Mouse (Mus musculus) hindbrain, postnatal 0 days (tissue): ENCODE results near the gene Gemin7. TPM values are rescaled to one million over a fixed set of nuclear protein-coding genes. Genes with fewer than 3 reads are reported as not detected.

Experiments
- ATAC-seq: fragments of 200-750 bp; cut with Nextera tagmentation; 2 replicates; pipeline ENCODE4 v1.8.0; 2017; ENCODE audit warnings: mild to moderate bottlenecking, moderate TSS enrichment, moderate library complexity
- DNase-seq: peaks from one replicate; pipeline ENCODE4 v3.0.0-alpha.2; 2015; ENCODE audit warnings: low spot score
- H3K27ac ChIP-seq: fragments of 300-500 bp; sonication (generic); 2 replicates; pipeline ENCODE4 v1.5.1; 2014; ENCODE audit warnings: mild to moderate bottlenecking
- H3K27me3 ChIP-seq: fragments of 300-500 bp; sonication (generic); 2 replicates; pipeline ENCODE4 v1.6.1; 2014; ENCODE audit warnings: low read length, mixed read lengths; ENCODE audit not compliant: insufficient read depth
- H3K36me3 ChIP-seq: fragments of 300-500 bp; sonication (generic); 2 replicates; pipeline ENCODE4 v1.6.1; 2014; ENCODE audit warnings: low read length, mixed read lengths; ENCODE audit not compliant: insufficient read depth
- H3K4me1 ChIP-seq: fragments of 300-500 bp; sonication (generic); 2 replicates; pipeline ENCODE4 v1.6.1; 2014; ENCODE audit warnings: antibody characterized with exemption, low read length, mixed read lengths; ENCODE audit not compliant: insufficient read depth
- H3K4me2 ChIP-seq: fragments of 300-500 bp; sonication (generic); 2 replicates; pipeline ENCODE4 v1.6.1; 2014; ENCODE audit warnings: low read depth, mild to moderate bottlenecking, low read length, moderate library complexity, mixed read lengths
- H3K4me3 ChIP-seq: fragments of 300-500 bp; sonication (generic); 2 replicates; pipeline ENCODE4 v1.5.1; 2014; ENCODE audit warnings: low read length
- H3K9ac ChIP-seq: fragments of 300-500 bp; sonication (generic); replicated peaks from 2 replicates; pipeline ENCODE4 v1.6.1; 2014; ENCODE audit warnings: mild to moderate bottlenecking, low read length, moderate library complexity, mixed read lengths
- H3K9me3 ChIP-seq: fragments of 300-500 bp; sonication (generic); 2 replicates; pipeline ENCODE4 v1.6.1; 2016; ENCODE audit warnings: low read length, mixed read lengths
- CTCF ChIP-seq: IDR thresholded peaks from 2 replicates; pipeline ENCODE4 v1.5.1; 2016; ENCODE audit warnings: antibody characterized with exemption, control low read depth, low read depth
- WGBS: fragments of 180-500 bp; shearing (Covaris S2); extraction: QIAGEN DNeasy Blood & Tissue Kit; methylation state at CpG from one replicate; pipeline ENCODE4 v1.1.7; 2014; 5-methylcytosine and 5-hydroxymethylcytosine counted together
- polyA plus RNA-seq: library from polyadenylated mRNA; unstranded; fragments of >200 nt; fragmentation: Nextera tagmentation; extraction: Ambion mirVana; gene quantifications from 2 replicates; pipeline ENCODE4 v1.2.1, GENCODE M21; 2015
- total RNA-seq: library from RNA; depleted of rRNA; stranded (reverse); fragments of >200 nt; gene quantifications from 2 replicates; pipeline ENCODE4 v1.2.3, GENCODE M21; 2014

The Gemin7 gene
- total and polyA plus RNA-seq, 2 experiments from 2014 or later = 61.7 to 162 TPM

DNA sequence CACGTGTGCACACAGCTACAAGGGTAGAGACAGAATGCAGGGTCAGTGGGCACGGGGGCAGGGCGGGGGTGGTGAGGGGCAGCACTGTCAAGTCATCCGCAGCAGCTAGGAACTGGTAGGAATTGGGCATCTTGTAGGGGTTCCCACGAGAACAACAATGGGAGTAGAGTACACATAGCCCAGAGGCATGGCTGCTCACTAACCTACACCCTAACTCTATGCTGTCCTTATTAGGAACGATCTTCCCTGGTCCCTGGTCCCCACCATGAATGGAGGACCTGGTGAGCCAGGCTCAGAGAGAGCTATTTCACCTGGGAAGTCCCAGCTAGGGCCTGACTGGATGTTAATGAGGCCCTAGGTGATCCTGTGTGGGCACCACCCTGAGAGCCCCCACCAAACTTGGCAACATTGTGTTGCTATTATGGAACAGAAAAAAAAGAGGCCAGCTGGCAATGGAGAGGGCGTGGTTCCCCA is 35.7 kb downstream of the Gemin7 start:
- WGBS = 51% methylated on average over 7 of the region's 7 CpGs
- ATAC-seq = no peak; the same call in 1 of the 2 replicates
- no peak overlapping the region for H3K9ac ChIP-seq
- no peak for TF ChIP-seq CTCF
- peak overlapping the region; percentile 64 for H3K27ac ChIP-seq
- DNase-seq = no peak
- no peaks in the 10 kb centered on the region for H3K27me3 ChIP-seq
- no peak overlapping the region for H3K4me3 ChIP-seq
- H3K4me2 ChIP-seq = no peak overlapping the region
- H3K9me3 ChIP-seq = no peaks in the 10 kb centered on the region
- peaks cover 19% of the 10 kb centered on the region for H3K4me1 ChIP-seq
- H3K36me3 ChIP-seq = no peaks in the 10 kb centered on the region

DNA sequence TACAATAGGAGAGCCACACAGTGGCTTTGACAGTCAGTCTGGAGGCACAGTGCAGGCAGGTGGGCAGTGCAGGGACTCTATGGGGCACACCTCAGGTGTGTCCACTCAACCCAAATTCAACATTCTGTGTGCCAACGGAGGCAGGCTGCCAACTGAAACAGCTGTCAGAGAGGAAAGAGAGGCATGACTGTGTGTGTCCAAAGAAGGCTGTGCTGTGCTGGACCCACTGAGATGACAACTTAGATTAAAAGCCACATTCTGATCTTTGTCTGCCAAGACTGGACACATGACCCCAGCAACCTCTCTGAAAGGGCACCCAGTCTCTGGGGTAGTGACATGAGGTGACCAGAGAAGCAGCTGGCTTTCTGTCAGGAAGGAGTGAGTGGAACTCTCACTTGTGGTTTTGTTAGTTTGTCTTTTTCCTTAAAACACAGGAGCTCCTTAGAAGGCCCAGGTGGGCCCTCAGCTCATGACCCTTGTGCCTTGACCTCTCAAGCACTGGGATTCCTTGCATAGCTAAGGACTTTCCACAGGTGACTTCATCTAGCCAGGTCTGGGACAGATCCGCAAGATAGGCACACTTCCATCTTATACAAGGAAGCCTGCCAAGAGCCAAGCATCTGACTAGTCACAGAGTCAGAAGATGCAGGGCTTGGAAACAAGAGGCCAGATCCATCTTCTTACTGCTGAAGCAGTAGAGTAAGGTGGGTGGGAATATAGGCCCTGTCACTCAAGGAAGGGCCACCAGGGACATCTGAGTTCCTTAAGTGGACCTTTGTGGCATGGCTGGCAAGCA is 36.4 kb downstream of the Gemin7 start:
- H3K27ac ChIP-seq = no peak overlapping the region
- TF ChIP-seq CTCF = no peak
- H3K36me3 ChIP-seq = no peaks in the 10 kb centered on the region
- no peak overlapping the region for H3K9ac ChIP-seq
- 62% methylated on average over 2 of the region's 2 CpGs for WGBS
- H3K4me1 ChIP-seq = peaks cover 19% of the 10 kb centered on the region
- H3K27me3 ChIP-seq = no peaks in the 10 kb centered on the region
- H3K4me2 ChIP-seq = no peak overlapping the region
- H3K9me3 ChIP-seq = no peaks in the 10 kb centered on the region
- ATAC-seq (no peak), DNase-seq (no peak)
- H3K4me3 ChIP-seq = no peak overlapping the region

DNA sequence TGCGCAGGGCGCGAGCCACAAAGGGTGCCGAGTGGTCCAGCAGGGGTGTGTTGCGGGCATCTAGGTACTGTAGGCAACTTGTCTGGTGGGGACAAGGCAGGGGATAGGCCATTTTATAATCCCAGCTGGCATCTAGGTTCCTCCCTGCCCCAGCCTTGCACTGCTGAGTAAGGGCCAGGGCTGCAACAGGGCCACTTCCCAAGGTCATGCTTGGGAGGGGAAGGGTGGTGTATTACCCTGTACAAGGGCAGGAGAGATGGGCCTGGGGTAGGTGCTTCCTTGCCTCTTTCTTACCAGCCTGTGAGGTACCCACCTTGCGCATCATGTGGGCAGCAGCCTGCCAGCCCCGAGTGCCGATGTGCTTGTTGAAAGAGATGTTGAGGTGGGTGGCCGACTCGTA is 42.7 kb downstream of the Gemin7 start:
- no peak for DNase-seq
- no peaks in the 10 kb centered on the region for H3K27me3 ChIP-seq
- no peak overlapping the region for H3K9ac ChIP-seq
- H3K4me3 ChIP-seq = no peak overlapping the region
- no peaks in the 10 kb centered on the region for H3K9me3 ChIP-seq
- H3K27ac ChIP-seq = no peak overlapping the region
- TF ChIP-seq CTCF = no peak
- WGBS = 95% methylated on average over 10 of the region's 10 CpGs
- peaks cover 42% of the 10 kb centered on the region for H3K36me3 ChIP-seq
- H3K4me1 ChIP-seq = no peaks in the 10 kb centered on the region
- no peak for ATAC-seq
- no peak overlapping the region for H3K4me2 ChIP-seq

DNA sequence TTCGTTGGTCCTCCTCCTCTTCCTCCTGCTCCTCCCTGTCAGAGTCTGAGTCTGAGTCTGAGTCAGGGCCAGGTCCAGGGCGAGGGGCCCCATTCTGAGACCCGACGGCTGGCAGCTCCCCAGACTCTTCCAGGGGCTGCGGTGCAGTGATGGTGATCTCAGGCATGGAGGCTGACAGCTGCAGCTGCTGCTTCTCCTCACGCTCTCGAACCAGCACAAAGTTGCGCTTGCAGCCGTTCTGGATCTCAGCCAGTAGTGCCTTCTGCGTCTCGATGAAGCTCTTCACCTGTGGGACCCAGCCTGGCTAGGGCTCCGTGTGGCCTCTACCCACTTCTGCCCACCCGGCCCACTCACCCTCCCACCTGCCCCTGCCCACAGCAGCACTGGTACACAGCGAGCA is 45.2 kb downstream of the Gemin7 start:
- H3K9ac ChIP-seq = no peak overlapping the region
- H3K9me3 ChIP-seq = no peaks in the 10 kb centered on the region
- no peak for TF ChIP-seq CTCF
- ATAC-seq = no peak
- H3K27ac ChIP-seq = no peak overlapping the region
- no peak overlapping the region for H3K4me2 ChIP-seq
- no peaks in the 10 kb centered on the region for H3K27me3 ChIP-seq
- WGBS = 67% methylated on average over 14 of the region's 14 CpGs
- H3K4me3 ChIP-seq = no peak overlapping the region
- peaks cover 45% of the 10 kb centered on the region for H3K36me3 ChIP-seq
- no peaks in the 10 kb centered on the region for H3K4me1 ChIP-seq
- DNase-seq = no peak

DNA sequence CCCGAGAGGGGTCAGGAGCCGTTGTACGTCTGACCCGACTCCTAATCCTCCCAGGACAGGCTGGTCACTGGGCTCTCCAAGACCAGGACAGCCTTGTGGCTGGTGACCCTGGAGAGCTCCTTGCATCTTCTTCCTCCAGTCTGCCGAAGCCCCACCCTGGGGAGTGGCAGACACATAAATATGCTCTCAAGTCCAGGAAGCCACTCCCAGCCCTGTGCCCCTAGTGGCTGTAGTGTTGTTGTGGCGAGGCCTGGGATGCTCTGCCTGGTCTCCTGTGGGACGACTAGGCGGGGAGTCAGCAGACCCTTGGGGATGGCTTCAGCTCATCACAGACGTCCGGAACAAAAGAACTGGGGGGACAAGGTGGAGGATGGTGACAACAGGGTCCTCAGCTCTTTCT is 46.3 kb downstream of the Gemin7 start:
- DNase-seq (no peak), ATAC-seq (0 out of 2 replicates have a peak, but pooled peaks have one; percentile 1)
- Histone ChIP-seq H3K4me2 (no peak overlapping the region), H3K36me3 (peaks cover 45% of the 10 kb centered on the region), H3K4me1 (no peaks in the 10 kb centered on the region), H3K27ac (no peak overlapping the region), H3K9me3 (no peaks in the 10 kb centered on the region), H3K27me3 (no peaks in the 10 kb centered on the region), H3K4me3 (no peak overlapping the region), H3K9ac (no peak overlapping the region)
- 69% methylated on average over 10 of the region's 10 CpGs for WGBS
- peak; percentile 24; the same call in 1 of the 2 replicates for TF ChIP-seq CTCF

DNA sequence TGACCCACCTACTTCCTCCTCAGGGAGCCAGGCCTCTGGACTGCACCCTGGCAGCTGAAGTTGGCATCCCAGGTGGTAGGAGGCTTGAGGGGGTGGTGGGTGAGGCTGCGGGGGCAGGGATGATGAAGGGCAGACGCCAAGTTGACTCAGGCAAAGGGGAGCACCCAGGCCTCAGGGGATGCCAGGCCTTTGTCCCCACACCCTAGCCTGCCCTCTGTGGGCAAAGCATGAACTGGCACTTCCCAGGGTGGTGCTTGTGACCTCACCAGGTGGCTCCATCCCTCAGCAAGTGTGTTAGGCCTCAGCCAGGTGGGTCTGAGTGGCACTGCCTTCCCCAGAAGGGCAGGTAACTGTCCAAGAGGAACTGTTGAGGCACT is 52.3 kb downstream of the Gemin7 start:
- no peak overlapping the region for H3K27ac ChIP-seq
- H3K4me2 ChIP-seq = no peak overlapping the region
- H3K4me1 ChIP-seq = no peaks in the 10 kb centered on the region; the same call in 1 of the 2 replicates
- no peak overlapping the region for H3K9ac ChIP-seq
- TF ChIP-seq CTCF = no peak
- H3K36me3 ChIP-seq = 0 out of 2 replicates have a peak, but pooled peaks cover 3% of the 10 kb centered on the region
- peaks cover 24% of the 10 kb centered on the region for H3K27me3 ChIP-seq
- 65% methylated on average over 2 of the region's 2 CpGs for WGBS
- no peak overlapping the region for H3K4me3 ChIP-seq
- DNase-seq (no peak), ATAC-seq (no peak)
- no peaks in the 10 kb centered on the region for H3K9me3 ChIP-seq
